Mouse (Mus musculus): ENCODE measurements around the gene Ism1.

Gene Ism1

GRCm38 (mm10) chr2:139677809-139678274 is at the start of gene Ism1:
Gene Ism1 (plus strand): TSS chr2:139678178.
- peak; percentile 3 for DNase-seq (ENCODE audit: low read depth, low spot score)

GRCm38 (mm10) chr2:139628731-139629130 is 49.2 kb upstream of the Ism1 start:
- no peak for DNase-seq (ENCODE audit: low read depth, low spot score)

GRCm38 (mm10) chr2:139629653-139630052 is 48.3 kb upstream of the Ism1 start:
- DNase-seq (ENCODE audit: low read depth, low spot score): no peak

- DNase-seq (ENCODE audit: low read depth, low spot score): no peak
Observed at GRCm38 (mm10) chr2:139634506-139634905, 43.5 kb upstream of the Ism1 start.

GRCm38 (mm10) chr2:139637861-139638260 is 40.1 kb upstream of the Ism1 start:
- DNase-seq (ENCODE audit: low read depth, low spot score): no peak

- DNase-seq (ENCODE audit: low read depth, low spot score): no peak
Observed at GRCm38 (mm10) chr2:139641757-139642385, 36.1 kb upstream of the Ism1 start.

- no peak for DNase-seq (ENCODE audit: low read depth, low spot score)
Observed at GRCm38 (mm10) chr2:139649518-139649917, 28.5 kb upstream of the Ism1 start.

GRCm38 (mm10) chr2:139656750-139657149 is 21.2 kb upstream of the Ism1 start:
- no peak for DNase-seq (ENCODE audit: low read depth, low spot score)

- no peak for DNase-seq (ENCODE audit: low read depth, low spot score)
Observed at GRCm38 (mm10) chr2:139671838-139672237, 6.1 kb upstream of the Ism1 start.

GRCm38 (mm10) chr2:139672371-139672770 is 5.6 kb upstream of the Ism1 start:
- no peak for DNase-seq (ENCODE audit: low read depth, low spot score)

GRCm38 (mm10) chr2:139677065-139677762 is 764 bp upstream of the Ism1 start:
- DNase-seq (ENCODE audit: low read depth, low spot score): peak; percentile 13

GRCm38 (mm10) chr2:139678275-139679140 is 530 bp downstream of the Ism1 start:
- DNase-seq (ENCODE audit: low read depth, low spot score): peak; percentile 22

GRCm38 (mm10) chr2:139682540-139682939 is 4.6 kb downstream of the Ism1 start:
- DNase-seq (ENCODE audit: low read depth, low spot score): no peak

GRCm38 (mm10) chr2:139689442-139690003 is 11.5 kb downstream of the Ism1 start:
- no peak for DNase-seq (ENCODE audit: low read depth, low spot score)

GRCm38 (mm10) chr2:139693521-139693920 is 15.5 kb downstream of the Ism1 start:
- no peak for DNase-seq (ENCODE audit: low read depth, low spot score)

GRCm38 (mm10) chr2:139694638-139695037 is 16.7 kb downstream of the Ism1 start:
- DNase-seq (ENCODE audit: low read depth, low spot score): no peak

- DNase-seq (ENCODE audit: low read depth, low spot score): no peak
Observed at GRCm38 (mm10) chr2:139696578-139696977, 18.6 kb downstream of the Ism1 start.

- DNase-seq (ENCODE audit: low read depth, low spot score): no peak
Observed at GRCm38 (mm10) chr2:139700609-139701008, 22.6 kb downstream of the Ism1 start.

- no peak for DNase-seq (ENCODE audit: low read depth, low spot score)
Observed at GRCm38 (mm10) chr2:139704951-139705350, 27.0 kb downstream of the Ism1 start.

GRCm38 (mm10) chr2:139708194-139708899 is 30.4 kb downstream of the Ism1 start:
- no peak for DNase-seq (ENCODE audit: low read depth, low spot score)

- no peak for DNase-seq (ENCODE audit: low read depth, low spot score)
Observed at GRCm38 (mm10) chr2:139711640-139712039, 33.7 kb downstream of the Ism1 start.

Data from CD4-positive, CD25-positive, alpha-beta regulatory T cell, adult 2 months (primary cell).